Mouse (Mus musculus) adipocyte (in vitro differentiated cells): ENCODE results near the gene Usp54.

ENCODE experiments used
- DNase-seq: peaks from one replicate; pipeline ENCODE4 v3.0.0-alpha.2; 2016; ENCODE audit warnings: low spot score

Gene Usp54

GRCm38 (mm10) chr14:20502966-20503365 lies 137.9 kb downstream of the Usp54 start:
- no peak for DNase-seq

- no peak for DNase-seq
Measured at GRCm38 (mm10) chr14:20499982-20500381, 140.9 kb downstream of the Usp54 start.
